Mouse (Mus musculus): ENCODE measurements around the gene Prmt2. TPM values are rescaled to one million over a fixed set of nuclear protein-coding genes. Genes with fewer than 3 reads are reported as not detected.

Prmt2 gene
- polyA plus RNA-seq, 1 experiment from 2014 or later: 3.0 TPM

- Histone ChIP-seq H3K9me3 (ENCODE audit: low read length) (no peaks in the 10 kb centered on the region), H3K4me1 (ENCODE audit: insufficient read depth) (no peaks in the 10 kb centered on the region), H3K27me3 (ENCODE audit: insufficient read depth, low read length) (no peaks in the 10 kb centered on the region), H3K27ac (ENCODE audit: low read depth) (no peak overlapping the region), H3K9ac (replicated peaks) (no peak overlapping the region), H3K36me3 (replicated peaks; ENCODE audit: insufficient read depth, low read length) (no peaks in the 10 kb centered on the region), H3K4me2 (ENCODE audit: low read depth, low read length) (no peak overlapping the region), H3K4me3 (ENCODE audit: low read depth, low read length) (no peak overlapping the region)
- WGBS (ENCODE audit: insufficient replicate concordance): 57% methylated on average over 1 of the region's 1 CpGs
- DNase-seq: no peak
- ATAC-seq: no peak
- TF ChIP-seq EP300 (IDR thresholded peaks at IDR 0.05; ENCODE audit: low read depth) (no peak), CTCF (IDR thresholded peaks at IDR 0.05; ENCODE audit: low read depth) (peak; percentile 42)
These were observed 8.0 kb downstream of the Prmt2 start for GRCm38 (mm10) chr10:76229627-76230026.

GRCm38 (mm10) chr10:76225944-76226343 is 11.7 kb downstream of the Prmt2 start:
- DNase-seq (no peak), ATAC-seq (no peak)
- no peak overlapping the region for H3K9ac ChIP-seq (replicated peaks)
- no peaks in the 10 kb centered on the region for H3K36me3 ChIP-seq (replicated peaks; ENCODE audit: insufficient read depth, low read length)
- no peak overlapping the region for H3K4me2 ChIP-seq (ENCODE audit: low read depth, low read length)
- no peaks in the 10 kb centered on the region for H3K9me3 ChIP-seq (ENCODE audit: low read length)
- TF ChIP-seq CTCF (IDR thresholded peaks at IDR 0.05; ENCODE audit: low read depth) (no peak), EP300 (IDR thresholded peaks at IDR 0.05; ENCODE audit: low read depth) (no peak)
- H3K4me1 ChIP-seq (ENCODE audit: insufficient read depth): no peaks in the 10 kb centered on the region
- H3K27me3 ChIP-seq (ENCODE audit: insufficient read depth, low read length): no peaks in the 10 kb centered on the region
- WGBS (ENCODE audit: insufficient replicate concordance): 78% methylated on average over 11 of the region's 11 CpGs
- no peak overlapping the region for H3K27ac ChIP-seq (ENCODE audit: low read depth)
- H3K4me3 ChIP-seq (ENCODE audit: low read depth, low read length): no peak overlapping the region

- Histone ChIP-seq H3K4me2 (ENCODE audit: low read depth, low read length) (no peak overlapping the region), H3K9me3 (ENCODE audit: low read length) (peaks cover 10% of the 10 kb centered on the region), H3K4me3 (ENCODE audit: low read depth, low read length) (no peak overlapping the region), H3K36me3 (replicated peaks; ENCODE audit: insufficient read depth, low read length) (0 out of 2 replicates have a peak, but pooled peaks cover 2% of the 10 kb centered on the region), H3K27me3 (ENCODE audit: insufficient read depth, low read length) (no peaks in the 10 kb centered on the region), H3K27ac (ENCODE audit: low read depth) (no peak overlapping the region), H3K4me1 (ENCODE audit: insufficient read depth) (no peaks in the 10 kb centered on the region), H3K9ac (replicated peaks) (no peak overlapping the region)
- no peak for TF ChIP-seq CTCF (IDR thresholded peaks at IDR 0.05; ENCODE audit: low read depth)
- TF ChIP-seq EP300 (IDR thresholded peaks at IDR 0.05; ENCODE audit: low read depth): no peak
- DNase-seq (peak; percentile 6), ATAC-seq (no peak)
- 73% methylated on average over 9 of the region's 9 CpGs for WGBS (ENCODE audit: insufficient replicate concordance)
These were observed 19.4 kb downstream of the Prmt2 start for GRCm38 (mm10) chr10:76218240-76218639.

GRCm38 (mm10) chr10:76217056-76217455 is 20.6 kb downstream of the Prmt2 start:
- 86% methylated on average over 17 of the region's 17 CpGs for WGBS (ENCODE audit: insufficient replicate concordance)

GRCm38 (mm10) chr10:76214161-76214560 is 23.5 kb downstream of the Prmt2 start:
- H3K9ac ChIP-seq (replicated peaks): no peak overlapping the region
- no peak for TF ChIP-seq CTCF (IDR thresholded peaks at IDR 0.05; ENCODE audit: low read depth)
- TF ChIP-seq EP300 (IDR thresholded peaks at IDR 0.05; ENCODE audit: low read depth): no peak
- no peaks in the 10 kb centered on the region for H3K4me1 ChIP-seq (ENCODE audit: insufficient read depth)
- H3K27me3 ChIP-seq (ENCODE audit: insufficient read depth, low read length): no peaks in the 10 kb centered on the region
- ATAC-seq (no peak), DNase-seq (peak; percentile 11)
- WGBS (ENCODE audit: insufficient replicate concordance): 76% methylated on average over 4 of the region's 4 CpGs
- H3K4me3 ChIP-seq (ENCODE audit: low read depth, low read length): no peak overlapping the region
- 0 out of 2 replicates have a peak, but pooled peaks cover 2% of the 10 kb centered on the region for H3K36me3 ChIP-seq (replicated peaks; ENCODE audit: insufficient read depth, low read length)
- H3K4me2 ChIP-seq (ENCODE audit: low read depth, low read length): no peak overlapping the region
- H3K9me3 ChIP-seq (ENCODE audit: low read length): peaks cover 10% of the 10 kb centered on the region
- H3K27ac ChIP-seq (ENCODE audit: low read depth): no peak overlapping the region

More at GRCm38 (mm10) chr10:76217056-76217455, 20.6 kb downstream of the Prmt2 start:
- Histone ChIP-seq H3K4me1 (ENCODE audit: insufficient read depth) (no peaks in the 10 kb centered on the region), H3K27ac (ENCODE audit: low read depth) (no peak overlapping the region), H3K27me3 (ENCODE audit: insufficient read depth, low read length) (no peaks in the 10 kb centered on the region), H3K36me3 (replicated peaks; ENCODE audit: insufficient read depth, low read length) (0 out of 2 replicates have a peak, but pooled peaks cover 2% of the 10 kb centered on the region), H3K4me3 (ENCODE audit: low read depth, low read length) (no peak overlapping the region), H3K4me2 (ENCODE audit: low read depth, low read length) (no peak overlapping the region), H3K9me3 (ENCODE audit: low read length) (peaks cover 10% of the 10 kb centered on the region), H3K9ac (replicated peaks) (no peak overlapping the region)
- DNase-seq: peak; percentile 11
- TF ChIP-seq EP300 (IDR thresholded peaks at IDR 0.05; ENCODE audit: low read depth) (no peak), CTCF (IDR thresholded peaks at IDR 0.05; ENCODE audit: low read depth) (no peak)
- ATAC-seq: no peak

GRCm38 (mm10) chr10:76212121-76212520 is 25.5 kb downstream of the Prmt2 start:
- no peak for TF ChIP-seq EP300 (IDR thresholded peaks at IDR 0.05; ENCODE audit: low read depth)
- no peak for TF ChIP-seq CTCF (IDR thresholded peaks at IDR 0.05; ENCODE audit: low read depth)
- no peak for ATAC-seq
- H3K4me1 ChIP-seq (ENCODE audit: insufficient read depth): no peaks in the 10 kb centered on the region

More at GRCm38 (mm10) chr10:76212121-76212520, 25.5 kb downstream of the Prmt2 start:
- Histone ChIP-seq H3K4me3 (ENCODE audit: low read depth, low read length) (no peak overlapping the region), H3K27me3 (ENCODE audit: insufficient read depth, low read length) (no peaks in the 10 kb centered on the region), H3K36me3 (replicated peaks; ENCODE audit: insufficient read depth, low read length) (0 out of 2 replicates have a peak, but pooled peaks cover 2% of the 10 kb centered on the region), H3K27ac (ENCODE audit: low read depth) (no peak overlapping the region), H3K9me3 (ENCODE audit: low read length) (peaks cover 10% of the 10 kb centered on the region), H3K4me2 (ENCODE audit: low read depth, low read length) (no peak overlapping the region), H3K9ac (replicated peaks) (no peak overlapping the region)
- no peak for DNase-seq
- 84% methylated on average over 6 of the region's 6 CpGs for WGBS (ENCODE audit: insufficient replicate concordance)

Measured in liver, postnatal 0 days (tissue).